Mouse (Mus musculus): ENCODE measurements at regions not wholly inside any gene's neighbourhood (a gene's known extent, or its start where the extent isn't known, plus 50 kb on each side); places are given as distances from the start of the nearest gene placed in this dataset.

DNA sequence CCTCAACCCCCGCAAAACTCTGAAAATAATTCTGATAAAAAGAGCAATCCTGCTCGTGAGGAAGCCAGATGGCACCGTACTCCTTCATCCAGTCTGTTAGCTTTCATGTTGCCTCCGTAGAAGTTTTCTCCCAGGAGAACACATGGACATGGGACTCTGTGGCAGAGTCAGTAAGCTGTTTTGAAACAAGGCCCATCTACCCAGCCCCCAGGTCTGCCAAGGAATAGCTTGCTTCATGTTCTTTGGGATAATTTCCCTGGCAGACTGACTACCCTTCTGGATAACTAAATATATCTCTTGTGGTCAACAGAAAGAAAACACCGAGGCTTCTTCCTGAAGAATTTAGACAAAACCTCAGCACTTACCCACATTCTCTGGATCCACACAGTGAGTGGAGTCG is 111.2 kb upstream of the Spred1 start:
- WGBS = 77% methylated on average over 6 of the region's 6 CpGs
- H3K9me3 ChIP-seq = no peaks in the 10 kb centered on the region
- no peak overlapping the region for H3K9ac ChIP-seq
- no peaks in the 10 kb centered on the region for H3K4me1 ChIP-seq
- H3K27me3 ChIP-seq = no peaks in the 10 kb centered on the region
- no peak overlapping the region for H3K27ac ChIP-seq
- no peak overlapping the region for H3K4me2 ChIP-seq
- ATAC-seq (ENCODE audit: insufficient number of reproducible peaks, low FRiP score, low TSS enrichment, low read depth) = no peak
- no peaks in the 10 kb centered on the region for H3K36me3 ChIP-seq
- no peak overlapping the region for H3K4me3 ChIP-seq

DNA sequence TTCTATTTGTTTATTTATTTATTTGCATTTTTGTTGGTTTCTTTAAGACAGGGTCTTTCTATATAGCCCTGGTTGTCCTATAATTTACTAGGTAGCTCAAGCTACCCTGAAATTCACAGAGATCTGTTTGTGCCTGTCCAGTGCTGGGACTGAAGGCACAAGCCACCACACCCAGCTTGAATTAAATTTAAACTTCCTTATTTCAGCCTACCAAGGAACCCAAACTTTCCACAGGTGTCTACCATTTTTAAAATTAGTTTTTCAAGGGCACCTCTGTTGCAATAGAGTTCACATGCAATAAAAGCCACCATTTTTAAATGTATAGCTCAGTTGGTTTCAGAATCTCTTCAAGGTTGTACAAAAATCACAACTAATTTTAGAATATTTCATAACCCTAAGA is 110.2 kb upstream of the Spred1 start:
- no peaks in the 10 kb centered on the region for H3K36me3 ChIP-seq
- no peaks in the 10 kb centered on the region for H3K4me1 ChIP-seq
- H3K4me2 ChIP-seq = no peak overlapping the region
- no peak overlapping the region for H3K4me3 ChIP-seq
- no peak for ATAC-seq (ENCODE audit: insufficient number of reproducible peaks, low FRiP score, low TSS enrichment, low read depth)
- H3K27ac ChIP-seq = no peak overlapping the region
- H3K9ac ChIP-seq = no peak overlapping the region
- H3K9me3 ChIP-seq = no peaks in the 10 kb centered on the region
- no peaks in the 10 kb centered on the region for H3K27me3 ChIP-seq

DNA sequence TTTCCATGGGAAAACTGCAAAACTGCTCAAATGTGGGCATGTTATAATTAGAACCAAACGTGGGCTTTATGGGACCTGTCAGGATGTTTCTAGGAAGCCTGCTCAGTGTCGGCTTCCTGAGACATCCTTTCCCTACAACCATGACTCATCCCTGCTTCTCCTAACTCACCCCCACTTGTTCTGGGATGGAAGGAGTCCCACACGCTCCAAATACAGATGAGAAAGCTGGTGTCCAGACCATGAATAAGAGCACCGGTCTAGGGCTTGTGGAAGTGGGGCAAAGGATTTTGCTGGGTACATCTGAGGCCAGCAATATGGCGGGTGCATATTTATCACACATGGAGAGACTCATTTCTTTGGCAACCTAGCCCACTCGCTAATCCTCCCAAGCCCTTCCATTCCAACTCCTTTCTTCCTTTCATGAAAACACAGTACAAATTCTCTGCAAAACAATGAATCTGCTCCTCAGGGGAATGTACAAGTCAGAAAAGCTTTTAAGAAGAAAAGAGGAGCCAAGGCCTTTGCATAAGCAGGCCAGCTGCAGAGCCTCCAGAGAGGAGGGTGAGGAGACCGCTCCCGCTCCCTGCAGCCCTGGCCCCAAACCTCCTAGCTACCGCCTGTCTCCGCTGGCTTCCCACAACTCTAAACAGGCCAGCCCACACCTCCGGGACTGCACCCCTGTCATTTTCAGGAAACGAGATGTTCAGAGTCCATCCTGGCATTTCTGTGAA is 103.1 kb upstream of the Spred1 start:
- WGBS = 47% methylated on average over 12 of the region's 12 CpGs
- Histone ChIP-seq H3K4me1 (peaks cover 14% of the 10 kb centered on the region), H3K9me3 (no peaks in the 10 kb centered on the region), H3K4me3 (no peak overlapping the region), H3K4me2 (no peak overlapping the region), H3K27ac (peak overlapping the region; percentile 75), H3K36me3 (no peaks in the 10 kb centered on the region), H3K27me3 (no peaks in the 10 kb centered on the region), H3K9ac (no peak overlapping the region)
- ATAC-seq (ENCODE audit: insufficient number of reproducible peaks, low FRiP score, low TSS enrichment, low read depth) = peak; percentile 61; the same call in 1 of the 2 replicates

DNA sequence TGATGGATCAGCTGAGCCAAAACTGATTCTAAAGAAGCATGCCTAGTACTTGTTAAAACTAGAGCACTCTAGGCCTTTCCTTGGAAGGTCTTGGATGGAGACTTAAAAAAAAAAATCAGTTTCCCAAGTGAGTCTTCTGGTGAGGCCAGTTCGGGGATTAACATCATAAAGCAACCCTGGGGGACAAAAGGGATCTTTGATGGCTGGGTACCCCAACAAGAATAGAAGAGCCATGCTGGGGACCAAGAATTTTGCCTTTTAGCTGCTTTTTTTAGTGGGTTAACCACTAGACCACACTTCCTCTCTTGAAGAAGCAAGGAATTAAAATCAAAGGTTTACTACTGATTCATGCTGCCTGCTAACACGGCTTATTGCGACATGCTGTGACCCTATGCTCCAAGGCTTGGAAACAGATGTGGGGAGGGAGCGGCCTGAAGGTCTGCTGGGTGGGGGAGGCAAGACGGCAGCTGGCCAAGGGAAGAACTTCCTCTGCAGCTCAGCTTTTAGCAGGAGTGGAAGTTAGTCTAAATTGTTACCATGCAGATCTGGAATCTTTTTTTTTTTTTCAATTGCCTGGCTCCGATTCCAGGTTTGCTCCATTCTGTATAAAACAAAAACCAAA is 102.1 kb upstream of the Spred1 start:
- Histone ChIP-seq H3K4me2 (no peak overlapping the region), H3K4me3 (no peak overlapping the region), H3K27ac (peak overlapping the region; percentile 75), H3K9ac (no peak overlapping the region), H3K27me3 (no peaks in the 10 kb centered on the region), H3K4me1 (peaks cover 14% of the 10 kb centered on the region), H3K9me3 (no peaks in the 10 kb centered on the region), H3K36me3 (no peaks in the 10 kb centered on the region)
- no peak for ATAC-seq (ENCODE audit: insufficient number of reproducible peaks, low FRiP score, low TSS enrichment, low read depth)
- 9% methylated on average over 6 of the region's 6 CpGs for WGBS

DNA sequence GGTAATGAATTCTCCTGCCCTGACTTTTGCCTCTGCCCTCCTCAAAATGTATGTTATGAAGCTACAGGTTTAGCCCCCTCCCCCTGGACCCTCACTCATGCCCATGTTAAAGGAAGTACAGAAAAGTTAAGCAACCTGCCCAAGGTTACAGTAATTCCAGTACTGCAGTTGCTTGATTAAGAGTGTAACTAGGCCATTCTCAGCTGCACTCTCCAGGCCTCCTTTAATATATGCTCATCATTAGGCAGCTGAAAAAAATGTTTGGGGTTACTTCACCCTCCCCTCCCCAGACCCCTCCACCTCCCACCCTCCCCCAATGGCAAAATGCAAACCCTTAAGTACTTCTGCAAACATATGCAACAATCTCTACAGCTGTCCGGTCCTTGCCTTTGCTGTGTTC is 101.6 kb upstream of the Spred1 start:
- ATAC-seq (ENCODE audit: insufficient number of reproducible peaks, low FRiP score, low TSS enrichment, low read depth) = no peak
- Histone ChIP-seq H3K9ac (no peak overlapping the region), H3K4me3 (no peak overlapping the region), H3K4me1 (peaks cover 14% of the 10 kb centered on the region), H3K27ac (peak overlapping the region; percentile 65), H3K4me2 (no peak overlapping the region), H3K9me3 (no peaks in the 10 kb centered on the region), H3K36me3 (no peaks in the 10 kb centered on the region), H3K27me3 (no peaks in the 10 kb centered on the region)
- WGBS = 54% methylated on average over 1 of the region's 1 CpGs

DNA sequence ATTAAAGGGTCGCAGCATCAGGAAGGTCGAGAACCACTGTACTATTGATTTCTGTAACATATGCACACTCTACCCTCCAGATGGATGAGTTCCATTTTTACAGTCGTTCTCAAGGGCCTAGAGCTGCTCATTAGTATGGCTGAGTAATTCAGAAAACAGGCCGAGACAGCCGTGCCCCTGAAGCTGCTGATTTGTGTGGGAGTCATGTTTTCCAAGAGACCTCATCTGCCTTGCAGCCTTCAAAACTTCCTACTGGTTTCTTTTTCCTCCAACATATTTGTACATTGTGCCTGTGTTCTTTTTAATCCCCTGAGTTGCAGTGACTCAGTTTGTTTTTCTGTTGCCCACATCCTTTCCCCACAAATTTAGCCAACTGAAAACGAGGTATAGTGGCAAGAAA is 99.4 kb upstream of the Spred1 start:
- Histone ChIP-seq H3K4me1 (peaks cover 14% of the 10 kb centered on the region), H3K4me2 (no peak overlapping the region), H3K36me3 (no peaks in the 10 kb centered on the region), H3K9me3 (no peaks in the 10 kb centered on the region), H3K27ac (no peak overlapping the region), H3K27me3 (no peaks in the 10 kb centered on the region), H3K9ac (no peak overlapping the region), H3K4me3 (no peak overlapping the region)
- WGBS = 39% methylated on average over 6 of the region's 6 CpGs
- no peak for ATAC-seq (ENCODE audit: insufficient number of reproducible peaks, low FRiP score, low TSS enrichment, low read depth)

DNA sequence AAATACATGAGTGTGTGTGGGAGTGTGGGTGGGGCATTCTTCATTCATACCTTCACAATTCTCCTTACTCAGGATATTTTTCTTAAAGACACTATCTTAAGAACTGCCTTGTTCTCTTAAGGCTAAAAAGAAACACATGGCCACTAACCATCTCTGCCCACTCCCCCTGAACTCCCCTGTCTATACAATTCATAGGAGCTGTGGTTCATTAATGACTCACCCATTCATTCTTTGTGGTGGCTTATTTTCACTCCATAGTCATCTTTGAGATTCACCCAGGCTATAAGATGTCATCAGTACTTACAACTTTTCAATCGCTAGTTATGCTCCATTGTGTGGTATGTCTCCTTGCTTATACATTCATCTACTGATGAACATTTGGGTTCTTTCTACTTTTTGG is 97.7 kb upstream of the Spred1 start:
- WGBS = 100% methylated on average over 1 of the region's 1 CpGs

DNA sequence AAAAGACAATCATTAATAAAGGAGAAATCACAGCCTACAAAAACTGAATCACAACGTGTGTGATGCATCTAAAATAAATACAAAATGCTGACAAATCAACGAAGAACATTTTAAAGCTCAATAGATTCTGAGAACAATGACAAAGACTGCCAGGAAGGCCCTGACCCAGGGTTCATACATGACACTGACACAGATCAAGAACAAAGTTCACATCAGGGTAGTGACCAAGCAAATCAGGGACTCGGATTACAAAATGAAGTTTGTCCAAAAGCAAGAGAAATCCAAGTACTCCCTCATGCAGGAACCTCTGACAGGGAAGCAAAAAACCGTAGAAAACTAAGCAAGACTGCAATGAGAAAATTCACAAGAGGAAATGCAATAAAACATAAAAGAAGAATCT is 94.1 kb upstream of the Spred1 start:
- no peak overlapping the region for H3K9ac ChIP-seq
- no peak overlapping the region for H3K4me3 ChIP-seq
- ATAC-seq (ENCODE audit: insufficient number of reproducible peaks, low FRiP score, low TSS enrichment, low read depth) = no peak
- no peaks in the 10 kb centered on the region for H3K27me3 ChIP-seq
- no peak overlapping the region for H3K4me2 ChIP-seq
- 62% methylated on average over 4 of the region's 4 CpGs for WGBS
- H3K27ac ChIP-seq = no peak overlapping the region
- H3K4me1 ChIP-seq = no peaks in the 10 kb centered on the region
- no peaks in the 10 kb centered on the region for H3K36me3 ChIP-seq
- no peaks in the 10 kb centered on the region for H3K9me3 ChIP-seq

More for the DNA sequence above, 97.7 kb upstream of the Spred1 start:
- no peaks in the 10 kb centered on the region for H3K27me3 ChIP-seq
- no peaks in the 10 kb centered on the region for H3K9me3 ChIP-seq
- H3K4me3 ChIP-seq = no peak overlapping the region
- ATAC-seq (ENCODE audit: insufficient number of reproducible peaks, low FRiP score, low TSS enrichment, low read depth) = no peak
- peaks cover 11% of the 10 kb centered on the region for H3K4me1 ChIP-seq
- H3K27ac ChIP-seq = no peak overlapping the region
- H3K36me3 ChIP-seq = no peaks in the 10 kb centered on the region
- no peak overlapping the region for H3K4me2 ChIP-seq
- no peak overlapping the region for H3K9ac ChIP-seq

DNA sequence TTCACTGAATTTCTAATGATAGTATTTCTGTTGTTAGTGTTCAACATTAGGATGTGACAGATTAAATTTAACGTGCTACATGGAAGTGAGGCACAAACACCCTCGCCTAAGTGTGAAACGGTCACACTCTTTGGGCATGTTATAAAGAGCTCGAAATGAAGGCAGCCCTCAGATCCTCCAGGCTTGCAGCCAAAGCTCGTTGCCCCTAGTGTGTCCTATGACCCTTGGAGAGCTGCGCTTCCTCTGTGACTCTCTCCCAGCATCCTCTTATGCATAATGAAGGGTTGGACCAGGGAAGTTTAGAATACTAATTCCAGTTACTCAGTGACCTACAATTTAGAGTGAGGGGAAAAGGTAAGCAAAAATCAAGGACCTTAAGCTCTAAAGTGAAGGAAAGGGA is 92.4 kb upstream of the Spred1 start:
- H3K4me3 ChIP-seq = no peak overlapping the region
- no peaks in the 10 kb centered on the region for H3K4me1 ChIP-seq
- H3K36me3 ChIP-seq = no peaks in the 10 kb centered on the region
- H3K27me3 ChIP-seq = no peaks in the 10 kb centered on the region
- H3K9me3 ChIP-seq = no peaks in the 10 kb centered on the region
- H3K9ac ChIP-seq = no peak overlapping the region
- no peak overlapping the region for H3K4me2 ChIP-seq
- WGBS = 66% methylated on average over 6 of the region's 6 CpGs
- no peak overlapping the region for H3K27ac ChIP-seq
- ATAC-seq (ENCODE audit: insufficient number of reproducible peaks, low FRiP score, low TSS enrichment, low read depth) = no peak

DNA sequence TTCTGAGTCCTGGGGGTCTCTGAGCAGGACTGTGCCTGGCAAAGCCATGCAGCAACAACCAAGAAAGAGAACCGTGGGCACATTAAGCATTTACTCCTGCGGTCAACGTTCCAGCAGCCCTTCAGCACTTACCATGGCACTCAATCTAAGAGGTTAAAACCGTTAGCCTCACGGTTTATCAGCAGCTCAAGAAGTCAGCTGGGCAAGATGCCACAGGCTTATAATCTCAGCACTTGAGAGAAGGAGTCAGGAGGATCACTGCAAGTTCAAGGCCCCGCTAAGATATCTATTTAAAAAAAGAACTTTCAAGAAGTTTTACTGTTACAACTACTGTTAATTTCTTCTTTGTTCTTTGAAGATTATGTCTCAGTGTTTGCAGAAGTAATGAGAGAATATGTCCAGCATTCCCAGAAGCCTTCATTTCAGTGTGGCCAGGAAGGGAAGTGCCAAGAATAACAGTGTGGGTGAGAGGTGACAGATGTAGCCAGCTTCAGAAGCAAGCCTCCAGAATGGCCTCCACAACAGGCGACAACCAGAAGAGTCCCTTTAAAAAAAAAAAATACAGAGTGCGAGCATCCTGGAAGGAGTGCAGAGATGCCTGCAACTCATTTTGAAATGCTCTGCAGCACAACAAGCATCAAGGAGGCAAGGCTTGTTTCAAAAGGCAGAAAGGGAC is 84.8 kb upstream of the Spred1 start:
- Histone ChIP-seq H3K9ac (no peak overlapping the region), H3K27me3 (no peaks in the 10 kb centered on the region), H3K4me1 (no peaks in the 10 kb centered on the region), H3K36me3 (no peaks in the 10 kb centered on the region), H3K4me2 (no peak overlapping the region), H3K4me3 (no peak overlapping the region), H3K9me3 (no peaks in the 10 kb centered on the region), H3K27ac (no peak overlapping the region)
- 66% methylated on average over 8 of the region's 8 CpGs for WGBS
- ATAC-seq (ENCODE audit: insufficient number of reproducible peaks, low FRiP score, low TSS enrichment, low read depth) = no peak

DNA sequence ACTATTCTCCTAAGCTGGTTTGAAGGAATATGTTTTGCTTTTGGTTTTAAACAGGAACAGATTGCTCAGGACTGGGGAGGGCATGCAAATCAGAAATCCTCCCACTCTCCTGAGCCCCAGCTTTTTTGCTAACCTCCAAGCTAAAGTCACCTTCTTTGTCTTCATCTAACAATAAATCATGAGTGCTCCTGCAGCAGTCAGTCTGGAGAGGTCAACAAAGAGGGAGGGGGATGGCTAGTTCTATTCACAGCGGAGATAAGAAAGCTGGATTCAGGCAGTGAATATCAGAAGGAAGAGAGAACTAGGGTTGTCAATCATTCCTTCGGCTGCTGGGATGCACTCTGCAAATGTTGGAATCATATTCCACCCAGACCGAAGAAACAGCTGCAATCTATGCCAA is 81.0 kb upstream of the Spred1 start:
- Histone ChIP-seq H3K9ac (no peak overlapping the region), H3K27me3 (no peaks in the 10 kb centered on the region), H3K36me3 (no peaks in the 10 kb centered on the region), H3K4me2 (no peak overlapping the region), H3K4me1 (no peaks in the 10 kb centered on the region), H3K4me3 (no peak overlapping the region), H3K9me3 (no peaks in the 10 kb centered on the region), H3K27ac (no peak overlapping the region)
- no peak for ATAC-seq (ENCODE audit: insufficient number of reproducible peaks, low FRiP score, low TSS enrichment, low read depth)
- WGBS = 68% methylated on average over 3 of the region's 3 CpGs

DNA sequence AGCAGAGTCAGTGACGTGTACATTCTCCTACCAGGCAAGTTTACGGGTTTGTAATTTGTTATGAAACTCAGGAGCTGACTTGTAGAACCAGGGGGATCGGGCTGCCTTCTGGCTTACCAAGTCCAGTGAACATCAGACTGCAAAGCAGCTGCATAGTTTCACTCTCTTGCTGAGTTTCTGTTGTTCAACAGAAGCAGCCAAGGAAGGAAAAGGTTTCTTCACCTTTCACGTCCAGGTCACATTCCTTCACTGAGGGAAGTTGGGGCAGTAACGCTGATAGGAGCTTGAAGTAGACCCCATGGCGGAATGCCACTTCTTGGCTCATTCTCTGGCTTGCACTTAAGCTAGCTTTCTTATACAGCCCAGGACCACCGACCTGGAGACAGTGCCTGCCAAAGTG is 77.3 kb upstream of the Spred1 start:
- no peak overlapping the region for H3K27ac ChIP-seq
- no peak overlapping the region for H3K4me2 ChIP-seq
- no peak for ATAC-seq (ENCODE audit: insufficient number of reproducible peaks, low FRiP score, low TSS enrichment, low read depth)
- 0 out of 2 replicates have a peak, but pooled peaks cover 7% of the 10 kb centered on the region for H3K4me1 ChIP-seq
- H3K9me3 ChIP-seq = no peaks in the 10 kb centered on the region
- WGBS = 38% methylated on average over 7 of the region's 7 CpGs
- H3K27me3 ChIP-seq = no peaks in the 10 kb centered on the region
- H3K36me3 ChIP-seq = no peaks in the 10 kb centered on the region
- no peak overlapping the region for H3K9ac ChIP-seq
- H3K4me3 ChIP-seq = no peak overlapping the region

All from limb, embryonic 15.5 days (tissue).